Mouse (Mus musculus) midbrain, embryonic 16.5 days (tissue): ENCODE data around the gene Hnrnpab. TPM values are rescaled to one million over a fixed set of nuclear protein-coding genes. Genes with fewer than 3 reads are reported as not detected.

ENCODE experiments used
- ATAC-seq: fragments of 200-750 bp; cut with Nextera tagmentation; 2 replicates; pipeline ENCODE4 v1.8.0; 2017; ENCODE audit warnings: moderate TSS enrichment
- H3K27ac ChIP-seq: fragments of 300-500 bp; sonication (generic); 2 replicates; pipeline ENCODE4 v1.5.1; 2014; ENCODE audit warnings: mild to moderate bottlenecking, low read length, mixed read lengths
- H3K27me3 ChIP-seq: fragments of 300-500 bp; sonication (generic); 2 replicates; pipeline ENCODE4 v1.6.1; 2014; ENCODE audit warnings: low read depth, low read length, mixed read lengths; ENCODE audit not compliant: control insufficient read depth, insufficient read depth
- H3K36me3 ChIP-seq: fragments of 300-500 bp; sonication (generic); 2 replicates; pipeline ENCODE4 v1.6.1; 2014; ENCODE audit warnings: mild to moderate bottlenecking, low read length, moderate library complexity, mixed read lengths; ENCODE audit not compliant: control insufficient read depth, insufficient read depth
- H3K4me1 ChIP-seq: fragments of 300-500 bp; sonication (generic); 2 replicates; pipeline ENCODE4 v1.6.1; 2014; ENCODE audit warnings: mild to moderate bottlenecking, low read length, mixed read lengths; ENCODE audit not compliant: control insufficient read depth, insufficient read depth
- H3K4me2 ChIP-seq: fragments of 300-500 bp; sonication (generic); 2 replicates; pipeline ENCODE4 v1.6.1; 2014; ENCODE audit warnings: mild to moderate bottlenecking, low read length, mixed read lengths
- H3K4me3 ChIP-seq: fragments of 300-500 bp; sonication (generic); 2 replicates; pipeline ENCODE4 v1.5.1; 2014; ENCODE audit warnings: low read depth, mild to moderate bottlenecking, low read length, moderate library complexity, mixed read lengths
- H3K9ac ChIP-seq: fragments of 300-500 bp; sonication (generic); 2 replicates; pipeline ENCODE4 v1.6.1; 2014; ENCODE audit warnings: low read depth, low read length, mixed read lengths
- H3K9me3 ChIP-seq: fragments of 300-500 bp; sonication (generic); replicated peaks from 2 replicates; pipeline ENCODE4 v1.6.1; 2014; ENCODE audit warnings: mild to moderate bottlenecking, low read length, mixed read lengths; ENCODE audit not compliant: control insufficient read depth, poor library complexity, severe bottlenecking
- WGBS: fragments of 180-500 bp; shearing (Covaris S2); extraction: QIAGEN DNeasy Blood & Tissue Kit; methylation state at CpG from one replicate; pipeline ENCODE4 v1.1.7; 2014; 5-methylcytosine and 5-hydroxymethylcytosine counted together
- polyA plus RNA-seq: library from polyadenylated mRNA; unstranded; fragments of >200 nt; fragmentation: Nextera tagmentation; extraction: Ambion mirVana; gene quantifications from 2 replicates; pipeline ENCODE4 v1.2.1, GENCODE M21; 2015

Gene Hnrnpab
- polyA plus RNA-seq, 1 experiment from 2014 or later, result 273 TPM

GRCm38 (mm10) chr11:51597553-51597952 lies 9.1 kb downstream of the Hnrnpab start:
- H3K4me2 ChIP-seq, result no peak overlapping the region
- no peaks in the 10 kb centered on the region for H3K9me3 ChIP-seq
- no peak overlapping the region for H3K27ac ChIP-seq
- 82% methylated on average over 2 of the region's 2 CpGs for WGBS
- H3K9ac ChIP-seq, result no peak overlapping the region
- H3K4me3 ChIP-seq, result no peak overlapping the region
- no peaks in the 10 kb centered on the region for H3K27me3 ChIP-seq
- H3K36me3 ChIP-seq, result peaks cover 60% of the 10 kb centered on the region
- H3K4me1 ChIP-seq, result peaks cover 2% of the 10 kb centered on the region
- ATAC-seq, result no peak

GRCm38 (mm10) chr11:51595459-51596083 lies 11.1 kb downstream of the Hnrnpab start:
- Histone ChIP-seq H3K4me3 (no peak overlapping the region), H3K4me1 (peaks cover 2% of the 10 kb centered on the region; the same call in 1 of the 2 replicates), H3K9me3 (no peaks in the 10 kb centered on the region), H3K36me3 (peaks cover 47% of the 10 kb centered on the region), H3K27ac (no peak overlapping the region; the same call in 1 of the 2 replicates), H3K4me2 (no peak overlapping the region), H3K9ac (no peak overlapping the region), H3K27me3 (no peaks in the 10 kb centered on the region)
- ATAC-seq, result no peak
- 91% methylated on average over 1 of the region's 1 CpGs for WGBS

- ATAC-seq, result no peak
- Histone ChIP-seq H3K4me2 (no peak overlapping the region), H3K4me3 (no peak overlapping the region), H3K9me3 (no peaks in the 10 kb centered on the region), H3K9ac (no peak overlapping the region), H3K4me1 (peaks cover 2% of the 10 kb centered on the region; the same call in 1 of the 2 replicates), H3K36me3 (peaks cover 47% of the 10 kb centered on the region), H3K27ac (no peak overlapping the region), H3K27me3 (no peaks in the 10 kb centered on the region)
- WGBS, result 72% methylated on average over 3 of the region's 3 CpGs
Measured at GRCm38 (mm10) chr11:51594715-51595350, 11.8 kb downstream of the Hnrnpab start.

DNA sequence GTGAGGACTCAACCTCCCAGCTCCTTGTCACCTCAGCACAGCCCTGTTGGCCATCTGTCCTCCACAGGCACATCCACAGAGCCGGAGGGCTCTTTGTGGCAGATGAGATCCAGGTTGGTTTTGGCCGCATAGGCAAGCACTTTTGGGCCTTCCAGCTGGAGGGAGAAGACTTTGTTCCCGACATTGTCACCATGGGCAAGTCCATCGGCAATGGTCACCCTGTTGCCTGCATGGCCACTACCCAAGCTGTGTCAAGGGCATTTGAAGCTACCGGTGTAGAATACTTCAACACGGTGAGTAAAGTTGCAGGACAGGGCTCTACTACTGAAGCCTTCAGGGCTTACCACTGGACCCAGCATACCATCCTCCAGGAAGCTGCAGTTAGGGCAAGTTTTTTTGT lies 12.8 kb downstream of the Hnrnpab start:
- no peak overlapping the region for H3K4me2 ChIP-seq
- H3K9ac ChIP-seq, result no peak overlapping the region
- WGBS, result 89% methylated on average over 6 of the region's 6 CpGs
- no peak overlapping the region for H3K4me3 ChIP-seq
- H3K9me3 ChIP-seq, result no peaks in the 10 kb centered on the region
- H3K27me3 ChIP-seq, result no peaks in the 10 kb centered on the region
- ATAC-seq, result no peak
- no peak overlapping the region for H3K27ac ChIP-seq
- peaks cover 43% of the 10 kb centered on the region for H3K36me3 ChIP-seq
- H3K4me1 ChIP-seq, result peaks cover 2% of the 10 kb centered on the region; the same call in 1 of the 2 replicates

GRCm38 (mm10) chr11:51593368-51593767 lies 13.3 kb downstream of the Hnrnpab start:
- Histone ChIP-seq H3K4me1 (peaks cover 2% of the 10 kb centered on the region; the same call in 1 of the 2 replicates), H3K4me3 (no peak overlapping the region), H3K9ac (no peak overlapping the region), H3K36me3 (peaks cover 39% of the 10 kb centered on the region), H3K4me2 (no peak overlapping the region), H3K9me3 (no peaks in the 10 kb centered on the region), H3K27ac (no peak overlapping the region), H3K27me3 (no peaks in the 10 kb centered on the region)
- WGBS, result 89% methylated on average over 4 of the region's 4 CpGs
- ATAC-seq, result no peak

- no peak for ATAC-seq
- Histone ChIP-seq H3K36me3 (peaks cover 39% of the 10 kb centered on the region), H3K27ac (no peak overlapping the region)
Measured at GRCm38 (mm10) chr11:51591915-51592314, 14.7 kb downstream of the Hnrnpab start.

DNA sequence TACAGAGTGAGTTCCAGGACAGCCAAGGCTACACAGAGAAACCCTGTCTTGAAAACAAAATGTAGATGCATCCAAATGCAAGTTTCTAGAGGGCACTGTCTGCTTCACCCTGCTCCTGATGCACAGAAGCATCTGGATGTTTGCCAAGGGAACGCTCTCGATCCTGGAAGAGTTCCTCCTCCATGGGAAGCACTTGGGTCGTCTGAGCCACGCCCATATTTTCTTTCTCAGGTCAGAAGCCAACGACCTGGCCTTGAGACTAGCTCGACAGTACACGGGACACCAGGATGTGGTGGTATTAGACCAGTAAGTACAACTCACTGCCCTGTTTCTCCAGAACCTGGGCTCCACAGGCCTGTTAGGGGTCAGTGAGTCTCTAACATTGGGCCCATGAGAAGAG lies 15.5 kb downstream of the Hnrnpab start:
- no peaks in the 10 kb centered on the region for H3K9me3 ChIP-seq
- H3K9ac ChIP-seq, result no peak overlapping the region
- no peaks in the 10 kb centered on the region for H3K4me1 ChIP-seq
- WGBS, result 82% methylated on average over 7 of the region's 7 CpGs
- H3K4me2 ChIP-seq, result no peak overlapping the region
- no peaks in the 10 kb centered on the region for H3K27me3 ChIP-seq
- peaks cover 40% of the 10 kb centered on the region for H3K36me3 ChIP-seq
- ATAC-seq, result no peak
- no peak overlapping the region for H3K4me3 ChIP-seq
- H3K27ac ChIP-seq, result no peak overlapping the region

More at GRCm38 (mm10) chr11:51591915-51592314, 14.7 kb downstream of the Hnrnpab start:
- Histone ChIP-seq H3K9ac (no peak overlapping the region), H3K9me3 (no peaks in the 10 kb centered on the region), H3K4me2 (no peak overlapping the region), H3K4me1 (no peaks in the 10 kb centered on the region), H3K27me3 (no peaks in the 10 kb centered on the region), H3K4me3 (no peak overlapping the region)
- 91% methylated on average over 7 of the region's 7 CpGs for WGBS

GRCm38 (mm10) chr11:51590002-51590401 lies 16.6 kb downstream of the Hnrnpab start:
- Histone ChIP-seq H3K27ac (no peak overlapping the region), H3K36me3 (peaks cover 30% of the 10 kb centered on the region), H3K27me3 (no peaks in the 10 kb centered on the region), H3K4me2 (no peak overlapping the region), H3K4me3 (no peak overlapping the region), H3K9ac (no peak overlapping the region), H3K9me3 (no peaks in the 10 kb centered on the region), H3K4me1 (peaks cover 8% of the 10 kb centered on the region)
- no peak for ATAC-seq

GRCm38 (mm10) chr11:51588833-51589232 lies 17.8 kb downstream of the Hnrnpab start:
- Histone ChIP-seq H3K4me3 (no peak overlapping the region), H3K27me3 (no peaks in the 10 kb centered on the region), H3K9ac (no peak overlapping the region), H3K4me1 (peaks cover 12% of the 10 kb centered on the region), H3K27ac (no peak overlapping the region), H3K4me2 (no peak overlapping the region), H3K9me3 (no peaks in the 10 kb centered on the region), H3K36me3 (peaks cover 30% of the 10 kb centered on the region)
- no peak for ATAC-seq
- 96% methylated on average over 3 of the region's 3 CpGs for WGBS
